Comparison of ENCODE assay signal across 23 mouse cellular contexts in the genomic region with DNA sequence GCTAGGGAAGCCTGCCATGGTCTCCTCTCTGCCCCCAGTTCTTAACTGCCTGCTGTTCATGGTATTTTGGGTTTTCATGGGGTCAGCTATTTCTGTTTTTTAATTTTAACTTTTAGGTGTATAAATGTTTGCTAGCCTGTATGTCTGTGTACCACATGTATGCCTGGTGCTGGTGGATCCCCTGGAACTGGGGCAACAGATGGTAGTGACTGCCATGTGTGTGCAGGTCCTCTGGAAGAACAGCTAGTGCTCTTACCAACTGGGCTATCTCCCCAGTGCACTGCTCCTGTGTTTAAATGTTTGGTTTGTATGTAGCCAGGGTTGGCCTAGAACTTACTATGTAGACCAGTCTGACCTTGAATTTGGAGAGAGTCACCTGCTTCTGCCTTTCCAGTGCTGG. TPM values are rescaled to one million over a fixed set of nuclear protein-coding genes. Genes with fewer than 3 reads are reported as not detected.
DNase-seq lines count a peak whose midpoint lies in the region; ATAC-seq and TF ChIP-seq lines count a peak whose summit lies in the region.
"Had no signal": no experiment of that assay in that cellular context is flagged by ENCODE, and none has a peak within 500 bp of the region (broad histone marks: within the 10 kb centered on the region; RNA-seq: fewer than 3 reads in every experiment).

No protein-coding gene starts in this region.

- H3K9ac ChIP-seq in liver, embryonic 12.5 days = no peak overlapping the region
- H3K9ac ChIP-seq in liver, postnatal 0 days (replicated peaks) = no peak overlapping the region
- no peak overlapping the region for H3K9ac ChIP-seq in forebrain, embryonic 11.5 days (ENCODE audit: low read length)

- peaks cover 86% of the 10 kb centered on the region for H3K36me3 ChIP-seq in liver, embryonic 12.5 days
- H3K36me3 ChIP-seq in liver, postnatal 0 days (replicated peaks; ENCODE audit: insufficient read depth, low read length) = peaks cover 23% of the 10 kb centered on the region
- H3K36me3 ChIP-seq in forebrain, embryonic 11.5 days (ENCODE audit: control insufficient read depth, insufficient read depth, low read length) = no peaks in the 10 kb centered on the region; the same call in 1 of the 2 replicates

- no peak overlapping the region for H3K4me3 ChIP-seq in layer of hippocampus, adult 2 months
- no peak overlapping the region for H3K4me3 ChIP-seq in liver, embryonic 12.5 days
- H3K4me3 ChIP-seq in liver, postnatal 0 days (ENCODE audit: low read depth, low read length) = no peak overlapping the region
- no peak overlapping the region for H3K4me3 ChIP-seq in forebrain, embryonic 11.5 days (ENCODE audit: low read depth, low read length)

- H3K4me2 ChIP-seq in liver, embryonic 12.5 days = no peak overlapping the region
- no peak overlapping the region for H3K4me2 ChIP-seq in liver, postnatal 0 days (ENCODE audit: low read depth, low read length)
- no peak overlapping the region for H3K4me2 ChIP-seq in forebrain, embryonic 11.5 days (ENCODE audit: low read depth, low read length, severe bottlenecking)

- DNase-seq in layer of hippocampus, adult 2 months (ENCODE audit: low spot score in 2 of 2) = peak in 1 of 2 experiments; percentile 45
- DNase-seq in layer of hippocampus, postnatal 25 days (ENCODE audit: extremely low spot score in 1 of 2, low spot score in 1 of 2) = no peak
- peak; percentile 65 for DNase-seq in layer of hippocampus, adult 9-11 months
- DNase-seq in layer of hippocampus, adult 11-12 months (ENCODE audit: low spot score) = no peak
- no peak for DNase-seq in liver, postnatal 0 days
- DNase-seq in brain, adult 2 months (ENCODE audit: low read depth, low spot score) = peak; percentile 64
- no peak for DNase-seq in forebrain, embryonic 11.5 days (ENCODE audit: low spot score)
- DNase-seq: adrenal gland, adult 2 months; adrenal gland, adult 8-10 months; adrenal gland, postnatal 10 days; adrenal gland, postnatal 14 days; adrenal gland, postnatal 25 days; adrenal gland, postnatal 36 days; B cell, adult 2 months; cerebellum, adult 11 months; cerebellum, adult 11-12 months; cerebellum, adult 18-20 months had no signal

- no peak for TF ChIP-seq CTCF in layer of hippocampus, adult 2 months (conservative IDR thresholded peaks at IDR 0.05)
- no peak for TF ChIP-seq CTCF in liver, postnatal 0 days (IDR thresholded peaks at IDR 0.05; ENCODE audit: low read depth)

- H3K9me3 ChIP-seq in liver, embryonic 12.5 days (replicated peaks) = no peaks in the 10 kb centered on the region
- no peaks in the 10 kb centered on the region for H3K9me3 ChIP-seq in liver, postnatal 0 days (ENCODE audit: low read length)
- no peaks in the 10 kb centered on the region for H3K9me3 ChIP-seq in forebrain, embryonic 11.5 days (ENCODE audit: control insufficient read depth, low read length)
- H3K9me3 ChIP-seq: G1E had no signal

- no peak for ATAC-seq in liver, embryonic 12.5 days
- ATAC-seq in liver, postnatal 0 days = no peak
- no peak for ATAC-seq in forebrain, embryonic 11.5 days (replicated peaks; ENCODE audit: low FRiP score)
- ATAC-seq: activated CD4-positive, CD25-positive, alpha-beta regulatory T cell, adult 4 months; CD4-positive, CD25-positive, alpha-beta regulatory T cell, adult 4 months; Patski had no signal

- TF ChIP-seq EP300 in liver, postnatal 0 days (IDR thresholded peaks at IDR 0.05; ENCODE audit: low read depth) = no peak

- H3K27ac ChIP-seq in layer of hippocampus, adult 2 months = peak overlapping the region; percentile 49
- H3K27ac ChIP-seq in liver, embryonic 12.5 days = 0 out of 2 replicates have a peak overlapping the region, but pooled peaks have one; percentile 6
- H3K27ac ChIP-seq in liver, postnatal 0 days (ENCODE audit: low read depth) = no peak overlapping the region
- no peak overlapping the region for H3K27ac ChIP-seq in forebrain, embryonic 11.5 days (ENCODE audit: low read depth, low read length)

- H3K27me3 ChIP-seq in liver, embryonic 12.5 days (replicated peaks) = no peaks in the 10 kb centered on the region
- H3K27me3 ChIP-seq in liver, postnatal 0 days (ENCODE audit: insufficient read depth, low read length) = no peaks in the 10 kb centered on the region
- H3K27me3 ChIP-seq in forebrain, embryonic 11.5 days (ENCODE audit: control insufficient read depth, insufficient read depth, low read length) = no peaks in the 10 kb centered on the region
- H3K27me3 ChIP-seq: CH12.LX, Patski had no signal

- peaks cover 55% of the 10 kb centered on the region for H3K4me1 ChIP-seq in liver, embryonic 12.5 days
- H3K4me1 ChIP-seq in liver, postnatal 0 days (ENCODE audit: insufficient read depth) = peaks cover 4% of the 10 kb centered on the region; the same call in 1 of the 2 replicates
- no peaks in the 10 kb centered on the region; the same call in 1 of the 2 replicates for H3K4me1 ChIP-seq in forebrain, embryonic 11.5 days (replicated peaks; ENCODE audit: control insufficient read depth, insufficient read depth, low read length)

RNA-seq across cellular contexts. Expression of a gene that starts 8.5 kb away (rescaled TPM):
- under 1 TPM; 0.56 to 0.67 TPM for total RNA-seq in layer of hippocampus, adult 2 months (2021)
- total RNA-seq in layer of hippocampus, postnatal 25 days (2021) = under 1 TPM in 1 of 2 experiments, not detected in 1; 0.57 TPM
- polyA plus RNA-seq in liver, embryonic 12.5 days (2016; fragmentation: Nextera tagmentation; extraction: Ambion mirVana) = 26.9 and 27.6 TPM in 2 replicates
- 6.9 and 7.1 TPM in 2 replicates for polyA plus RNA-seq in liver, postnatal 0 days (2015; fragmentation: Nextera tagmentation; extraction: Ambion mirVana)
- 8.7 and 9.3 TPM in 2 replicates for polyA plus RNA-seq in forebrain, embryonic 11.5 days (2014; fragmentation: Nextera tagmentation; extraction: Ambion mirVana)

RNA-seq across cellular contexts. Expression of a gene that starts 15.9 kb away (rescaled TPM):
- 10 to 100 TPM; 69.3 to 72.5 TPM for total RNA-seq in layer of hippocampus, adult 2 months (2021)
- total RNA-seq in layer of hippocampus, postnatal 25 days (2021) = 10 to 100 TPM; 69.5 to 72.0 TPM
- polyA plus RNA-seq in liver, embryonic 12.5 days (2016; fragmentation: Nextera tagmentation; extraction: Ambion mirVana) = 69.3 and 72.1 TPM in 2 replicates
- polyA plus RNA-seq in liver, postnatal 0 days (2015; fragmentation: Nextera tagmentation; extraction: Ambion mirVana) = 56.9 and 60.3 TPM in 2 replicates
- polyA plus RNA-seq in forebrain, embryonic 11.5 days (2014; fragmentation: Nextera tagmentation; extraction: Ambion mirVana) = 132 and 135 TPM in 2 replicates

RNA-seq across cellular contexts. Expression of a gene that starts 22.8 kb away (rescaled TPM):
- 10 to 100 TPM; 60.2 to 64.7 TPM for total RNA-seq in layer of hippocampus, adult 2 months (2021)
- total RNA-seq in layer of hippocampus, postnatal 25 days (2021) = 10 to 100 TPM; 53.2 to 66.7 TPM
- 6.5 and 7.2 TPM in 2 replicates for polyA plus RNA-seq in liver, embryonic 12.5 days (2016; fragmentation: Nextera tagmentation; extraction: Ambion mirVana)
- polyA plus RNA-seq in liver, postnatal 0 days (2015; fragmentation: Nextera tagmentation; extraction: Ambion mirVana) = 12.4 and 17.8 TPM in 2 replicates
- polyA plus RNA-seq in forebrain, embryonic 11.5 days (2014; fragmentation: Nextera tagmentation; extraction: Ambion mirVana) = 1.3 and 1.5 TPM in 2 replicates

RNA-seq across cellular contexts. Expression of a gene that starts 32.7 kb away (rescaled TPM):
- 10 to 100 TPM; 17.3 to 19.7 TPM for total RNA-seq in layer of hippocampus, adult 2 months (2021)
- total RNA-seq in layer of hippocampus, postnatal 25 days (2021) = 10 to 100 TPM; 15.5 to 16.5 TPM
- polyA plus RNA-seq in liver, embryonic 12.5 days (2016; fragmentation: Nextera tagmentation; extraction: Ambion mirVana) = 12.5 and 14.1 TPM in 2 replicates
- 2.8 TPM in 2 replicates for polyA plus RNA-seq in liver, postnatal 0 days (2015; fragmentation: Nextera tagmentation; extraction: Ambion mirVana)
- polyA plus RNA-seq in forebrain, embryonic 11.5 days (2014; fragmentation: Nextera tagmentation; extraction: Ambion mirVana) = 38.5 and 47.9 TPM in 2 replicates
- polyA plus RNA-seq: G1E had no signal

RNA-seq across cellular contexts. Expression of a gene that starts 51.2 kb away (rescaled TPM):
- 100 to 1,000 TPM; 362 to 369 TPM for total RNA-seq in layer of hippocampus, adult 2 months (2021)
- total RNA-seq in layer of hippocampus, postnatal 25 days (2021) = 100 to 1,000 TPM; 338 to 387 TPM
- 558 and 570 TPM in 2 replicates for polyA plus RNA-seq in liver, embryonic 12.5 days (2016; fragmentation: Nextera tagmentation; extraction: Ambion mirVana)
- 249 and 258 TPM in 2 replicates for polyA plus RNA-seq in liver, postnatal 0 days (2015; fragmentation: Nextera tagmentation; extraction: Ambion mirVana)
- 3,131 and 3,150 TPM in 2 replicates for polyA plus RNA-seq in forebrain, embryonic 11.5 days (2014; fragmentation: Nextera tagmentation; extraction: Ambion mirVana)

Comparison
In these comparisons a context has a peak if more than half of its experiments do, and no peak if none do; other contexts are left out.
1. DNase-seq: peak in layer of hippocampus, adult 9-11 months (single experiment) and brain, adult 2 months (single experiment); none in layer of hippocampus, postnatal 25 days (0 of 2), layer of hippocampus, adult 11-12 months (single experiment), liver, postnatal 0 days (single experiment) and forebrain, embryonic 11.5 days (single experiment).
2. H3K27ac ChIP-seq: peak in layer of hippocampus, adult 2 months (single experiment) and liver, embryonic 12.5 days (single experiment); none in liver, postnatal 0 days (single experiment) and forebrain, embryonic 11.5 days (single experiment).